Mouse (Mus musculus): ENCODE measurements around the gene Nckap5l. TPM values are rescaled to one million over a fixed set of nuclear protein-coding genes. Genes with fewer than 3 reads are reported as not detected.

Nckap5l gene
- polyA plus RNA-seq (2012; rRNA removed) = 2.6 and 2.9 TPM in 2 replicates

GRCm38 (mm10) chr15:99457606-99458401 is at the start of gene Nckap5l:
TSS of gene Nckap5l (minus strand) at chr15:99457748.

GRCm38 (mm10) chr15:99474576-99474926 is 17.0 kb upstream of the Nckap5l start, which contains the start of gene Bcdin3d:
TSS of gene Bcdin3d (minus strand) at chr15:99474730.

DNA sequence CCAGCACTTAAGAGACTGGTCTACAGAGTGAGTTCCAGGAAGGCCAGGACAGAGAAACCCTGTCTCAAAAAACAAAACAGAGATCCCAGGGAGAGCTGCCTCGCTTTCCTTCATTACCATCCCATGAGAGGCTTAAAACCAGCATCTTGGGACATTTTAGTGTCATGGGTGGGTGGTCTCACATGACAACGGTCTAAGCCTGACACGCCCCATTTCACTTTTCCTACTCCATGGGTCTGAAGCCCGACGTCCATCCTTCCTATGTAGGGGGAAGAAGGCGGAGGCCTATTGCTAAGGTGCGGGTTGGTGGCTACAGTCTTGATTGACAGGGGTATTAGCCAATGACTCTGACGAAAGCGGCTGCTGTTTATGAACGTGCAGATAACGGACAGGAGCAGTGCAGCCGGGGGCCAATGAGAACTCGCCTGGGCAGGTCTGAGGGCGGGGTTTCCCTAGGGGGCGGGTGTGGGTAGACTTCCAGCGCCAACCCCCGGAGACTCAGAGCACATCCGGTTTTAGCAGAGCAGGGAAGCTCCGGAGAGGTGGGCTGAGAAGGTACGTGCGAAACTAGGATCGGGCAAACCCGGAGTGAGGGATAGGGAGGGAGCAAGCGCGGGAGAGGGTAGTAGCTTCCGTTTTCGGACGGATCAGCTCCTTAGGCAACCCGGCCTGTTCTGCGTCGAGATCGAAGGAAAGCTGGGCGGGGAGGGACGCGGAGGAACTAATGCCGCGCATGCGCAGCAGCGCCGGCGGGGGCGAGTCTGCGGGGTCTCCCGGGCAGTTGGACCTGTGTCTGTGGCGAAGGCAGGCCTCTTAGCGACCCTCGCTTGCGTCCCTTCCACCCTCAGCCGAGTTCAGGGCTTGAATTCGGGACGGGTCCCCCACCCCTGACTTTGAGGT is 64.8 kb downstream of the Nckap5l start, which contains the start of gene Tmbim6:
Gene Tmbim6, plus strand, starts transcription at position 397 of the 900 bp plus-strand sequence.

Other genes with a start within 250 kb of the Nckap5l start
- gene Kcnh3, start 232.9 kb downstream of the Nckap5l start, polyA plus RNA-seq (2012; rRNA removed) = 0.48 and 0.66 TPM in 2 replicates
- 33.4 and 34.9 TPM in 2 replicates for gene Mcrs1, start 205.8 kb downstream of the Nckap5l start, polyA plus RNA-seq (2012; rRNA removed)
- gene Prpf40b, start 162.7 kb downstream of the Nckap5l start, polyA plus RNA-seq (2012; rRNA removed) = 31.1 and 31.5 TPM in 2 replicates
- gene Fam186b, start 161.9 kb downstream of the Nckap5l start, polyA plus RNA-seq (2012; rRNA removed) = 0.08 TPM in 1 of 2 replicates, not detected in the other
- gene Fmnl3, start 87.3 kb downstream of the Nckap5l start, polyA plus RNA-seq (2012; rRNA removed) = 5.1 and 5.4 TPM in 2 replicates
- 337 and 487 TPM in 2 replicates for gene Tmbim6, start 64.9 kb downstream of the Nckap5l start, polyA plus RNA-seq (2012; rRNA removed)
- gene Bcdin3d, start 17.0 kb upstream of the Nckap5l start, polyA plus RNA-seq (2012; rRNA removed) = 2.7 and 2.9 TPM in 2 replicates
- 0.46 and 0.67 TPM in 2 replicates for gene Faim2, start 70.4 kb upstream of the Nckap5l start, polyA plus RNA-seq (2012; rRNA removed)
- 0.43 TPM in 1 of 2 replicates, not detected in the other for gene Aqp2, start 121.3 kb upstream of the Nckap5l start, polyA plus RNA-seq (2012; rRNA removed)
- 22.6 and 90.4 TPM in 2 replicates for gene Aqp5, start 133.0 kb upstream of the Nckap5l start, polyA plus RNA-seq (2012; rRNA removed)
- not detected in 2 replicates for gene Aqp6, start 143.7 kb upstream of the Nckap5l start, polyA plus RNA-seq (2012; rRNA removed)
- 3.8 and 5.4 TPM in 2 replicates for gene Racgap1, start 193.9 kb upstream of the Nckap5l start, polyA plus RNA-seq (2012; rRNA removed)
- gene Asic1, start 212.6 kb upstream of the Nckap5l start, polyA plus RNA-seq (2012; rRNA removed) = 0.18 TPM in 1 of 2 replicates, not detected in the other
- 10.7 and 11.8 TPM in 2 replicates for gene Smarcd1, start 244.4 kb upstream of the Nckap5l start, polyA plus RNA-seq (2012; rRNA removed)
- gene Gm17349, start 247.7 kb upstream of the Nckap5l start, polyA plus RNA-seq (2012; rRNA removed) = not detected in 2 replicates